Mouse (Mus musculus) testis, postnatal 10 days (tissue): ENCODE measurements at regions not wholly inside any gene's neighbourhood (a gene's known extent, or its start where the extent isn't known, plus 50 kb on each side); places are given as distances from the start of the nearest gene placed in this dataset.
A peak's percentile ranks its signal among the peaks of the same experiment; 100 is the strongest.

Source experiments
- DNase-seq: peaks from one replicate; pipeline ENCODE4 v3.0.0; 2021; ENCODE audit warnings: low spot score

DNA sequence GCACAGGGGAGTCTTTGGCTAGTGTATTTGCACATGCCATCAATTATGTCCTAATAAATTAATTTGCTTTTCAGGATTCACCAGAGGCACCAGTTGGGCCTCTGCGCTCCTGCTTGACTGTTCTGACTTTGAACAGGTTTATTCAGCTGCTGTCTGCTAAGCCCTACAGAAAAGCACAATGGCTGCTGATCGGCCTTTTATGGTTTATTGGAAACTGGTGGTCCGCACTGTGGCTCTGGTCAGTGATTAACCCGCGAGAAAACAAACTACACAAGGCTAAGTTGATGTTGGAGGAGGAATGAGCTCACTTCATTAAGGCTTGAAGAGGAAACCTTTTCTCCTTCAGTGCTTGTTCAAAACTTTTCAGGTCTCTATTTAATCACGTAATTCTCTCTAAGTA is 208.4 kb upstream of the Gpr101 start:
- no peak for DNase-seq

DNA sequence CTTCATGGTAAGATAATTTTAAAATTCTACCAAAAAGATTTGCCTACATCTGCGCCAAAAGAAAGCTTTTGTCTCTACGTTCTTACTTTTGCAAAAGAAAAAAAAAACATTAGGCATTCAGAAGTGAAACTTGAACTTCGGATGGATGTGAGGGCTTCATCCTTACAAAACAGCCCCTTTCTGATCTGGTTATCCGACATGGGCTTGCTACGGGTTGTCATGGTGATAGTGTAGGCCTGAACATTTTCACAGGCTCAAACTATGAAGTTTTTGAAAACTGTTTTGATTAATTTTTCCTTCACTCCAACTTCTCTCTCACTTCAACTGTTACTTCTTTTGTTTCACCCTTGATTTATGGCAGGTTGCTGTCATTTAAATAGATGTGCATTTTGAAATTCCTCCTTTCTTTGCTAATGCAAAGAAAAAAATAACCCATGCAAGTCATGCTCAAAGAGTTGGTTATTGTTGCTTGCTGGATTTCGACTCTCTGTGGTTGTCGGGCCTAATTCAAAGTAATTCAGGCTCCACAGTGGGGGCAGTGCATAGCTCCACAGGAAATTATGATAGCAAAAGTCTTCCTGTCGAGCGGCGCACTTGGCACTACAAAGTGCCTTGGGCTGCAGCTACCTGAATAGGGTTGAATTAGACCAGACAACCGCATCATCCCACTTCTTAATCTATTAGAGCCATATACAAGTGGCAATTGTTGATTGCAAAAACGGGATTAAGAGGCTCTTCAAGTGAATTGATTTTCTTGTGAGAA is 205.7 kb upstream of the Gpr101 start:
- no peak for DNase-seq

- no peak for DNase-seq
Measured at GRCm38 (mm10) chrX:57708501-57708900, 204.9 kb upstream of the Gpr101 start.

- DNase-seq = no peak
Measured at GRCm38 (mm10) chrX:57707932-57708331, 204.4 kb upstream of the Gpr101 start.

GRCm38 (mm10) chrX:57706683-57707308 is 203.2 kb upstream of the Gpr101 start:
- no peak for DNase-seq

GRCm38 (mm10) chrX:57692506-57692905 is 188.9 kb upstream of the Gpr101 start:
- no peak for DNase-seq

- no peak for DNase-seq
Measured at GRCm38 (mm10) chrX:57676764-57677163, 173.2 kb upstream of the Gpr101 start.

GRCm38 (mm10) chrX:57674955-57675354 is 171.4 kb upstream of the Gpr101 start:
- DNase-seq = peak; percentile 47

GRCm38 (mm10) chrX:57659571-57659970 is 156.0 kb upstream of the Gpr101 start:
- DNase-seq = no peak

DNA sequence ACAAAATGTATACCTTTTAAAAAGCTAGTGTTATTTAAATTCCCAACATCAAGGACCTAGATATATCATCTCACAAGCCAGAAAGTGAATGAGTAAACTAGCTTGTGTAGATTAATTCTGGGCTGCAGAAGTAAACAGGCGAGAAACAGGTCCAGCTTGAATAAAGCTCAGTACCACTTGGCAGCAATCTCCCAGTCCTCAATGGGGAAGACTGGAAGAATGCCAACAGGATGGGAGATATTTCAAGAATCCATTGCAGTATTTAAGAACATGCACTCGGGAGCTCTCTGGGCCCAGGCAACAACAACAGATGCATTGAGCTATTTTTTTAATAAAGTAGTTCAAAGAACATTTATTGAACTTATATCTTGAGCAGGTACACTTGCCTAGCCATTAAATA is 152.5 kb upstream of the Gpr101 start:
- no peak for DNase-seq

DNA sequence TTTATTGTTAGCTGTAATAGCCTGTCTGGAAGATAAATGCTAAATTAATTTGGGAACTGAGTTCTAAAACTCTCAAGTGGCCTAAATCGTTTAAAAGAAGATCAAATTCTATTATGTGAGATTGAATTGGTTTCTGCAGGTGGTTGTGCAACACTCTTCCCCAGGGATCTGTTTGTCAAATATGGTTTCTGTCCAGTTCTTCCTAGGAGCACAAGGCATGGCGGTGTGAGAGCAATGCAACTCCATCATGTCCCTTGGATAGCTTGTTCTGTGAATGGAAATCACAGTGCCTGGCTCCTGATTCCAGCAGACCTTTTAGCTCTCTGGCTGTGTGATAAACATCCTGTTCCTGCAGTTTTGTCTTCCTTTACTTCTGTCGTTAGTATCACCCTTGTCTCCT is 151.9 kb upstream of the Gpr101 start:
- DNase-seq = no peak
